Comparison of ENCODE assay signal across 25 mouse cellular contexts in the genomic region with DNA sequence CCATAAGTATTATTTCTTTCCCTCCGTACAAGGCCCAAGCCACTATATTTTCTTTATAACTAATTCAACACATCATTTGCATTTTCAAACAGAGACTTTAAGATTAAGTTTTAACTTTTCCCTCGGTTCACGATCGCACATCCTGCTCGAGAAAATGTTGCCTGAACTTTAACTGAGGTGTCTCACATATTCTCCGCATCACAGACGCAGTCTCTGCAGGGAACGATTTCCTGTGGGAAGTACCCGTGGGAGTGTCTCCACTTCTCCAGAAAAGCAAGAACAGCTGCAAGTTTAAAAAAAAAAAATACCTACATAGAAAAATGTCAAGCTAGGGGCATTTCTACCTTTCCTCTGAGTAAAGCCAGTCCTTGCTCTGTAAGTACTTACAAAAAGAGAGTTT.
"Had no signal": no experiment of that assay in that cellular context is flagged by ENCODE, and none has a peak within 500 bp of the region (broad histone marks: within the 10 kb centered on the region; RNA-seq: fewer than 3 reads in every experiment).

No protein-coding gene starts in this region.

- H3K36me3 ChIP-seq: limb, embryonic 15.5 days; midbrain, embryonic 10.5 days; midbrain, embryonic 13.5 days; neural tube, embryonic 13.5 days had no signal

- DNase-seq: kidney, adult 18-20 months; kidney, postnatal 10 days; layer of hippocampus, adult 9-11 months; left cerebral cortex, postnatal 4 days; liver, postnatal 0 days; lung, embryonic 14.5 days; lung, postnatal 36 days; retina, postnatal 1 day; right cerebral cortex, postnatal 14 days; thymus, adult 2 months; thymus, postnatal 14 days; thymus, postnatal 4 days had no signal

- H3K4me2 ChIP-seq: limb, embryonic 15.5 days; liver, embryonic 11.5 days; lung, embryonic 14.5 days; midbrain, embryonic 13.5 days; neural tube, embryonic 13.5 days had no signal

- H3K4me1 ChIP-seq: limb, embryonic 15.5 days; megakaryocyte, embryonic 14.5 days; midbrain, embryonic 10.5 days; midbrain, embryonic 13.5 days; neural tube, embryonic 13.5 days had no signal

- ATAC-seq: intestine, embryonic 16.5 days; liver, postnatal 0 days; lung, postnatal 0 days; midbrain, embryonic 13.5 days; midbrain, embryonic 16.5 days had no signal

- H3K9ac ChIP-seq: limb, embryonic 15.5 days; liver, embryonic 14.5 days; liver, postnatal 0 days; lung, embryonic 14.5 days; midbrain, embryonic 13.5 days; neural tube, embryonic 13.5 days had no signal

- H3K27me3 ChIP-seq: limb, embryonic 15.5 days; megakaryocyte, embryonic 14.5 days; midbrain, embryonic 13.5 days; neural tube, embryonic 13.5 days had no signal

- H3K4me3 ChIP-seq: layer of hippocampus, adult 2 months; left cerebral cortex, adult 2 months; limb, embryonic 15.5 days; megakaryocyte, embryonic 14.5 days; midbrain, embryonic 10.5 days; midbrain, embryonic 13.5 days; myocyte; neural tube, embryonic 13.5 days had no signal

- H3K9me3 ChIP-seq: limb, embryonic 15.5 days; megakaryocyte, embryonic 14.5 days; midbrain, embryonic 10.5 days; midbrain, embryonic 13.5 days; neural tube, embryonic 13.5 days had no signal

- H3K27ac ChIP-seq: layer of hippocampus, adult 2 months; left cerebral cortex, adult 2 months; limb, embryonic 15.5 days; liver, embryonic 14.5 days; midbrain, embryonic 10.5 days; midbrain, embryonic 13.5 days; neural tube, embryonic 13.5 days had no signal
